Mouse (Mus musculus): ENCODE data around the gene Vrk3.

Vrk3 gene

DNA sequence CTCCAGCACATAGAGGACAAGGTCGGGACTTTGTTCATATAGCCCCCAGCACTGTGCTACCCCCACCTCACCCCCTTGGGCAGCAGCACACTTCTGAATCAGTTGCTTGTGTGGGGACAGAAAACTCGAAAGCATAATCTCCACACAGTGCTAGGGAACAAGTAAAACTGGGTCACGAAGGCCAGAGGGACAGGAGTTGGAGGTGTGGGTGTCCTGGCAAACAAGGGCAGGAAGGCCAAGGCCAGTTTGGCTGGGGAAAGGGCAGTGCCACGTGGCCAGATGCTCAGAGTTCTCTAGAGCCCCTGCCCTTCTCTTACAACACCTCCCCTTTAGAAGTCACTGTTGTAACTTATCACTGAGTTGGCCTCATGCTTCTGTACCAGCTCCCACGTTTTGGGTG, 71.7 kb downstream of the Vrk3 start:
- no peak for DNase-seq

DNA sequence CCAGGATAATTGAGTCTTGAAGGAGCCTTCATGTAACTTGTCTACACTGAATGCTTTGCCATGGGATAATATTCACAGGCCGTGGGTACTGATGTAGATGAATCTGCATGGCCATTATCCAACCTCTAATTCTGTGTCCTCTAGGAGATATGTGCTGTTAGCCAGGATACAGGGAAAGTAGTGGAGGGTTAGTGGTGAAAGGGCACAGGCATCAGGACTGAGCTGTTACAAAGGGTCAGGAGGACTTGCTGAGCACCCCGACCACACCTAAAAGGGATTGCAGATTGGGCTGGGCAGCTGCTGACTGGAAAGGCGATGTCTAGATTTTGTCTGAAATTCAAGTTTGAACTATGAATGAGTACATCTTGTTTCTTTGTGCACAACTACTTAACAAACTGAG, 72.3 kb downstream of the Vrk3 start:
- no peak for DNase-seq

GRCm38 (mm10) chr7:44821666-44822448, 73.6 kb downstream of the Vrk3 start:
- peak; percentile 2 for DNase-seq

DNA sequence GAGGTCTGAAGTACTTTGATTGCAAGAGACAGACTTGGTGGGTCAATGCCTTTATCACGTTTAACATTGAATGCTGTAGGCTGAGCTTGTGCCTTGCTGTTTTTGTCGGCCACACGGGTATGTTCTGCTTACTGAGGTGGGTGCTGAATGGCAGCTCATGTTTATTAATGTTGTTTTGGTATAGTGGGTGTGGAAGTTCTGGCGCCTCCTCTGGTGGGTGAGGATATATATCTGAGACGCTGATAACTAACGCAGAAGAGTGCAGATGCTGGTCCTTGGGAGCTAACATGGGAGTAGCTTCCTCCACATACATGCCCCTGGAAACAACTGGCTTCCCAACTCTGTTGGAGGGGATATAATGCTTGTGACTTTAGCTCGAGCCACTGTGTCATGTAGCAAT, 75.2 kb downstream of the Vrk3 start:
- no peak for DNase-seq

- peak; percentile 67 for DNase-seq
Observed at GRCm38 (mm10) chr7:44824872-44825271, 76.7 kb downstream of the Vrk3 start.

DNA sequence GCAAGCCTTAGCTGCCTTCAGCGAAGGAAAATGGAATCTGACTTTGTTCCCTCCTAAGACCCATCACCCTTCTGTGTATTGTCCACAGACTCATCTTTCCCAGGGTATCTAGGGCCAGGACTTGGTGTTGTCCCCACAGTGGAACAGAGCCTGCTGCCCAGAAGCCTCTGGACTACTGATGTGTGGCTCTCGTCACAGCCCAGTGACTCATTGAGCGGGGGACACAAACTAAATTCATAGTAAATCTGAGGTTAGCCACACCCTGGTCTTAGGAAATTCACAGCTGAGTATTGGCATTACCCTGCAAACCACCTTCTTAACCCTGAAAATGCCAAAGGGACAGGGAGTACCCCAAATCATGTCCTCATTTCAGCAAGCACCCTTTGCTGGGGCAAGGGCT, 78.6 kb downstream of the Vrk3 start:
- no peak for DNase-seq

All from right cerebral cortex, postnatal 25 days (tissue).